Comparison of ENCODE assay signal across 9 mouse cellular contexts in the genomic region with DNA sequence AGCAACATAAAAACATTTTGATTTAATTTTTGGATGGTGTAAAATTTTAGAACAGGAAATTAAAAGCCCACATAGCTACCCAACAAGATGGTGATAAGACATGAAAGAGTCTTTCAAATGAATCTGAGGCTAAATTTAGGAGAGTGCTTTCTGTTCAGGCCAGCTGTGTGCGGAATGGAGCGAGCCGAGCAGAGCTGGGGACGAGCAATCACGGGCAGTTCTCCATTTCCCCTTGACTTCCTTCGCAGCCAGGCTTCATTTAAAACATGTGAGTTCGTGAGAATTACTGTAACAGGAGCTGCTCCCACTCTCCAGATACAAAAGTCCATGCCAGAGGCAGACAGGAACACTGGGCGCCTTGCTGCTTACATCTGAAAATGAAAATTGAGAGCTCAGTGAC.
DNase-seq lines count a peak whose midpoint lies in the region.
"Had no signal": no experiment of that assay in that cellular context is flagged by ENCODE, and none has a peak within 500 bp of the region (broad histone marks: within the 10 kb centered on the region; RNA-seq: fewer than 3 reads in every experiment).

No protein-coding gene starts in this region.

- DNase-seq in embryo, embryonic 11 days, result peak; percentile 49
- DNase-seq in embryo, embryonic 10.5 days (ENCODE audit: low spot score), result no peak
- peak; percentile 19 for DNase-seq in thymus, postnatal 14 days
- DNase-seq in thymus, adult 18-20 months, result no peak
- peak; percentile 55 to 56 for DNase-seq in left cerebral cortex, postnatal 36 days (ENCODE audit: low spot score in 2 of 2)
- peak; percentile 60 for DNase-seq in telencephalon, adult 2 months (ENCODE audit: low read depth, low spot score)
- no peak for DNase-seq in lung, adult 18-20 months
- DNase-seq in gastrocnemius, adult 8-10 months (ENCODE audit: low spot score in 2 of 2), result no peak
- DNase-seq: adrenal gland, adult 2 months had no signal

- intact Hi-C loops in left cerebral cortex, postnatal 36 days (cut with DNase I), result no loop called here

Comparison
In these comparisons a context has a peak if more than half of its experiments do, and no peak if none do; other contexts are left out.
1. DNase-seq: peak in embryo, embryonic 11 days (single experiment), thymus, postnatal 14 days (single experiment), left cerebral cortex, postnatal 36 days (2 of 2) and telencephalon, adult 2 months (single experiment); none in embryo, embryonic 10.5 days (single experiment), thymus, adult 18-20 months (0 of 2), lung, adult 18-20 months (0 of 2) and gastrocnemius, adult 8-10 months (0 of 2).